Mouse (Mus musculus) T-helper 1 cell (primary cell): ENCODE data around the gene Wfdc8.

Experiments used
- in situ Hi-C: fragments of 300-600 bp; cut with MboI, MseI; formaldehyde crosslinking; loops from one replicate; pipeline ENCODE4 v1.15.1; 2025; ENCODE audit warnings: high pct_unique_total_duplicates

Gene Wfdc8

GRCm38 (mm10) chr2:164563339-164564038 is 49.9 kb downstream of the Wfdc8 start:
- in situ Hi-C loops, result no loop called here

GRCm38 (mm10) chr2:164562391-164563188 is 50.8 kb downstream of the Wfdc8 start, which contains the start of gene Wfdc2:
Gene Wfdc2 (plus strand): TSS chr2:164562413.
- in situ Hi-C loops, result no loop called here

- in situ Hi-C loops, result no loop called here
Measured at GRCm38 (mm10) chr2:164560106-164560505, 53.3 kb downstream of the Wfdc8 start.

- in situ Hi-C loops, result no loop called here
Measured at GRCm38 (mm10) chr2:164558991-164559645, 54.3 kb downstream of the Wfdc8 start.

GRCm38 (mm10) chr2:164558426-164558825 is 55.0 kb downstream of the Wfdc8 start:
- in situ Hi-C loops, result no loop called here

- in situ Hi-C loops, result no loop called here
Measured at GRCm38 (mm10) chr2:164551502-164551901, 61.9 kb downstream of the Wfdc8 start.

GRCm38 (mm10) chr2:164550895-164551269 is 62.5 kb downstream of the Wfdc8 start:
- in situ Hi-C loops, result no loop called here

GRCm38 (mm10) chr2:164549963-164550894 is 63.2 kb downstream of the Wfdc8 start:
- in situ Hi-C loops, result no loop called here

GRCm38 (mm10) chr2:164549338-164549737 is 64.1 kb downstream of the Wfdc8 start:
- in situ Hi-C loops, result no loop called here
